ENCODE assay signal across 26 mouse cellular contexts in the genomic region with DNA sequence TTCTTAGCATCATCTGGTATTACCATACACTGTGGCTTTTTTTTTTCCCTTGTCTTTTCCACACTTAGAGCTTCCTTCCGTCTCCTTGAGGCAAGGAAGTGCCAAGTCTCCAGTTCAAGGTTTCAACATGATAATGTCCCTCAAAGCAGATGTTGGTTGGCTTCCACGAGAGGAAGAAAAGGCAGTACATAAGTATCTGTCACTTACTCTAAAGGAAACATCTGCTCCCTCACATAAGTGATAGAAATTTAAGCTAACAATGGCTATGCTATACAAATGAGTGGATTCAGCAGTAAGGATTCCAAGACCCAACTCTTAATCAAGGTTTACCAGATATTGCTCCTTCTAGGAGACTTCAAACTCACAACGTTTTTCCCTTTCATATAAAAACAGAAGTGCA. TPM values are rescaled to one million over a fixed set of nuclear protein-coding genes. Genes with fewer than 3 reads are reported as not detected.
DNase-seq lines count a peak whose midpoint lies in the region; ATAC-seq and TF ChIP-seq lines count a peak whose summit lies in the region.
"Had no signal": no experiment of that assay in that cellular context is flagged by ENCODE, and none has a peak within 500 bp of the region (broad histone marks: within the 10 kb centered on the region; RNA-seq: fewer than 3 reads in every experiment).

No protein-coding gene starts in this region.

- H3K4me2 ChIP-seq in heart, embryonic 15.5 days = no peak overlapping the region
- no peak overlapping the region for H3K4me2 ChIP-seq in lung, embryonic 15.5 days
- no peak overlapping the region for H3K4me2 ChIP-seq in forebrain, embryonic 15.5 days (replicated peaks)
- H3K4me2 ChIP-seq: embryonic facial prominence, embryonic 13.5 days; forebrain, embryonic 12.5 days; midbrain, embryonic 15.5 days; neural tube, embryonic 12.5 days had no signal

- no peak for TF ChIP-seq CTCF in gastrocnemius, adult 2 months (IDR thresholded peaks at IDR 0.05)

- no peaks in the 10 kb centered on the region for H3K36me3 ChIP-seq in heart, embryonic 15.5 days
- no peaks in the 10 kb centered on the region for H3K36me3 ChIP-seq in lung, embryonic 15.5 days
- no peaks in the 10 kb centered on the region for H3K36me3 ChIP-seq in forebrain, embryonic 15.5 days
- H3K36me3 ChIP-seq: embryonic facial prominence, embryonic 13.5 days; forebrain, embryonic 12.5 days; midbrain, embryonic 15.5 days; neural tube, embryonic 12.5 days had no signal

- 0 out of 2 replicates have a peak, but pooled peaks have one; percentile 53 for ATAC-seq in heart, embryonic 15.5 days (replicated peaks; ENCODE audit: insufficient number of reproducible peaks, insufficient read depth, low FRiP score, low read depth)
- ATAC-seq in lung, embryonic 15.5 days (ENCODE audit: borderline replicate concordance, extremely low read depth, low FRiP score, low TSS enrichment) = no peak
- ATAC-seq in megakaryocyte-erythroid progenitor cell, adult 5-6 weeks (replicated peaks; ENCODE audit: low FRiP score, low TSS enrichment, poor library complexity, severe bottlenecking) = 0 out of 2 replicates have a peak, but pooled peaks have one; percentile 12
- ATAC-seq in forebrain, embryonic 15.5 days (replicated peaks) = no peak
- ATAC-seq: activated CD4-positive, CD25-positive, alpha-beta regulatory T cell, adult 4 months; hindbrain, postnatal 0 days; intestine, embryonic 16.5 days; midbrain, embryonic 15.5 days had no signal

- H3K9ac ChIP-seq in heart, embryonic 15.5 days = no peak overlapping the region
- H3K9ac ChIP-seq in lung, embryonic 15.5 days = no peak overlapping the region
- no peak overlapping the region for H3K9ac ChIP-seq in forebrain, embryonic 15.5 days (replicated peaks)
- H3K9ac ChIP-seq: embryonic facial prominence, embryonic 13.5 days; forebrain, embryonic 12.5 days; midbrain, embryonic 15.5 days; neural tube, embryonic 12.5 days had no signal

- H3K27me3 ChIP-seq in heart, embryonic 15.5 days = no peaks in the 10 kb centered on the region
- H3K27me3 ChIP-seq in lung, embryonic 15.5 days = no peaks in the 10 kb centered on the region
- no peaks in the 10 kb centered on the region for H3K27me3 ChIP-seq in forebrain, embryonic 15.5 days
- H3K27me3 ChIP-seq: embryonic facial prominence, embryonic 13.5 days; forebrain, embryonic 12.5 days; midbrain, embryonic 15.5 days; neural tube, embryonic 12.5 days had no signal

- intact Hi-C loops in gastrocnemius, adult 2 months (cut with DNase I) = no loop called here

- no peaks in the 10 kb centered on the region for H3K9me3 ChIP-seq in heart, embryonic 15.5 days (replicated peaks)
- H3K9me3 ChIP-seq in lung, embryonic 15.5 days = no peaks in the 10 kb centered on the region
- no peaks in the 10 kb centered on the region for H3K9me3 ChIP-seq in forebrain, embryonic 15.5 days
- H3K9me3 ChIP-seq: embryonic facial prominence, embryonic 13.5 days; forebrain, embryonic 12.5 days; midbrain, embryonic 15.5 days; neural tube, embryonic 12.5 days had no signal

- no peaks in the 10 kb centered on the region for H3K4me1 ChIP-seq in heart, embryonic 15.5 days (replicated peaks)
- no peaks in the 10 kb centered on the region for H3K4me1 ChIP-seq in lung, embryonic 15.5 days
- H3K4me1 ChIP-seq in forebrain, embryonic 15.5 days = no peaks in the 10 kb centered on the region
- H3K4me1 ChIP-seq: embryonic facial prominence, embryonic 13.5 days; forebrain, embryonic 12.5 days; midbrain, embryonic 15.5 days; neural tube, embryonic 12.5 days had no signal

- no peak overlapping the region for H3K4me3 ChIP-seq in gastrocnemius, adult 2 months
- no peak overlapping the region for H3K4me3 ChIP-seq in heart, embryonic 15.5 days
- no peak overlapping the region for H3K4me3 ChIP-seq in lung, embryonic 15.5 days
- no peak overlapping the region for H3K4me3 ChIP-seq in forebrain, embryonic 15.5 days
- H3K4me3 ChIP-seq: embryonic facial prominence, embryonic 13.5 days; erythroblast, embryonic 14.5 days; forebrain, embryonic 12.5 days; layer of hippocampus, adult 2 months; midbrain, embryonic 15.5 days; neural tube, embryonic 12.5 days had no signal

- WGBS in heart, embryonic 15.5 days = 51% methylated on average over 3 of the region's 3 CpGs
- 28% methylated on average over 3 of the region's 3 CpGs for WGBS in lung, embryonic 15.5 days
- 77% methylated on average over 3 of the region's 3 CpGs for WGBS in forebrain, embryonic 15.5 days

- H3K27ac ChIP-seq in gastrocnemius, adult 2 months = peak overlapping the region; percentile 69
- peak overlapping the region; percentile 41; the same call in 1 of the 2 replicates for H3K27ac ChIP-seq in heart, embryonic 15.5 days
- H3K27ac ChIP-seq in lung, embryonic 15.5 days = 0 out of 2 replicates have a peak overlapping the region, but pooled peaks have one; percentile 31
- no peak overlapping the region for H3K27ac ChIP-seq in forebrain, embryonic 15.5 days (replicated peaks)
- H3K27ac ChIP-seq: embryonic facial prominence, embryonic 13.5 days; forebrain, embryonic 12.5 days; hindbrain, postnatal 0 days; layer of hippocampus, adult 2 months; midbrain, embryonic 15.5 days; neural tube, embryonic 12.5 days had no signal

- DNase-seq in gastrocnemius, adult 2 months = no peak
- DNase-seq in gastrocnemius, postnatal 25 days = no peak
- no peak for DNase-seq in heart, adult 8-10 months (ENCODE audit: low spot score)
- no peak for DNase-seq in lung, postnatal 36 days
- DNase-seq: adrenal gland, adult 8-10 months; cerebellum, adult 2 months; cerebellum, postnatal 36 days; embryo, embryonic 11 days; kidney, adult 9 months; kidney, postnatal 14 days; lung, postnatal 10 days; right cerebral cortex, postnatal 14 days; thymus, postnatal 14 days had no signal

RNA-seq across cellular contexts. Expression of a gene that starts 10.3 kb away (rescaled TPM):
- total RNA-seq in gastrocnemius, adult 2 months (2021) = 100 to 1,000 TPM; 237 to 443 TPM
- total RNA-seq in gastrocnemius, postnatal 25 days (2021) = 100 to 1,000 TPM; 257 to 289 TPM
- polyA plus RNA-seq in heart, embryonic 15.5 days (2015; fragmentation: Nextera tagmentation; extraction: Ambion mirVana) = 125 and 164 TPM in 2 replicates
- 1,000 to 10,000 TPM; 1,805 to 2,010 (median 1,953) TPM for total RNA-seq in heart, adult 8-10 months (2022)
- polyA plus RNA-seq in lung, embryonic 15.5 days (2015; fragmentation: Nextera tagmentation; extraction: Ambion mirVana) = 17.5 and 23.0 TPM in 2 replicates
- 2.8 and 4.1 TPM in 2 replicates for total RNA-seq in megakaryocyte-erythroid progenitor cell, adult 5-6 weeks (2014; fragmentation: Nextera tagmentation)
- 8.0 and 8.9 TPM in 2 replicates for total RNA-seq in megakaryocyte-erythroid progenitor cell, adult 5-6 weeks (2017)
- polyA plus RNA-seq in forebrain, embryonic 15.5 days (2015; fragmentation: Nextera tagmentation; extraction: Ambion mirVana) = 0.66 and 0.96 TPM in 2 replicates

Comparison
In these comparisons a context has a peak if more than half of its experiments do, and no peak if none do; other contexts are left out.
1. ATAC-seq: peak in heart, embryonic 15.5 days (single experiment) and megakaryocyte-erythroid progenitor cell, adult 5-6 weeks (single experiment); none in lung, embryonic 15.5 days (single experiment) and forebrain, embryonic 15.5 days (single experiment).
2. RNA of a gene that starts 10.3 kb away (total RNA-seq): 1,805 to 2,010 TPM in heart, adult 8-10 months, 237 to 443 TPM in gastrocnemius, adult 2 months and 257 to 289 TPM in gastrocnemius, postnatal 25 days; 2.8 to 8.9 TPM in megakaryocyte-erythroid progenitor cell, adult 5-6 weeks; every median in the first group is over 10 times any median in the second.